Mouse (Mus musculus) lung, postnatal 0 days (tissue): ENCODE results near the gene Plekhh2.
"Not testable (repeated sequence)": the region's sequence is repeated elsewhere in the genome, so short reads cannot be mapped to it uniquely, and the experiment has no call there.

Experiments used
- CTCF ChIP-seq: IDR thresholded peaks from 2 replicates; pipeline ENCODE4 v1.5.1; 2016; ENCODE audit warnings: antibody characterized with exemption, mild to moderate bottlenecking
- EP300 ChIP-seq: IDR thresholded peaks from 2 replicates; pipeline ENCODE4 v1.6.1; 2016; ENCODE audit warnings: antibody characterized with exemption, mild to moderate bottlenecking, control low read depth

DNA sequence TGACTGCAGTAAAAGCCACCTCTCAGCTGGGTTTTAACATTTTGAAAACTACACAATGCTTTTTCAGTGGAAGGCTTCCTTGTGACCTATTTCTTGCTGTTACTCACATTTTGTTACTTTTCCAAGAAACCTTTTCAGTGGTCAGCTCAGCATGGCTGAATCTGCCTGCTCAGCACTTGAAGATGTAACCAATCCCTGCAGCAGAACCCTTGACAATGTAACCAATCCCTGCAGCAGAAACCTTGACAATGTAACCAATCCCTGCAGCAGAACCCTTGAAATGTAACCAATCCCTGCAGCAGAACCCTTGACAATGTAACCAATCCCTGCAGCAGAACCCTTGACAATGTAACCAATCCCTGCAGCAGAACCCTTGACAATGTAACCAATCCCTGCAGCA, 52.6 kb downstream of the Plekhh2 start:
- TF ChIP-seq CTCF, EP300: not testable (repeated sequence)
